Mouse (Mus musculus) liver, embryonic 13.5 days (tissue): ENCODE measurements around the gene Nars2. TPM values are rescaled to one million over a fixed set of nuclear protein-coding genes. Genes with fewer than 3 reads are reported as not detected.

Experiments
- ATAC-seq: fragments of 200-750 bp; cut with Nextera tagmentation; 2 replicates; pipeline ENCODE4 v1.8.0; 2017; ENCODE audit warnings: low read depth, mild to moderate bottlenecking, moderate number of reproducible peaks, moderate library complexity
- DNase-seq: peaks from one replicate; pipeline ENCODE4 v3.0.0; 2022
- H3K27ac ChIP-seq: fragments of 300-500 bp; sonication (generic); 2 replicates; pipeline ENCODE4 v1.5.1; 2015; ENCODE audit warnings: moderate library complexity, mild to moderate bottlenecking, inconsistent platforms
- H3K27me3 ChIP-seq: fragments of 300-500 bp; sonication (generic); 2 replicates; pipeline ENCODE4 v1.6.1; 2015; ENCODE audit warnings: mild to moderate bottlenecking, inconsistent platforms
- H3K36me3 ChIP-seq: fragments of 300-500 bp; sonication (generic); 2 replicates; pipeline ENCODE4 v1.6.1; 2015; ENCODE audit warnings: mild to moderate bottlenecking, inconsistent platforms
- H3K4me1 ChIP-seq: fragments of 300-500 bp; sonication (generic); replicated peaks from 2 replicates; pipeline ENCODE4 v1.6.1; 2015; ENCODE audit warnings: inconsistent platforms
- H3K4me2 ChIP-seq: fragments of 300-500 bp; sonication (generic); 2 replicates; pipeline ENCODE4 v1.6.1; 2015; ENCODE audit warnings: inconsistent platforms, mild to moderate bottlenecking, moderate library complexity
- H3K4me3 ChIP-seq: fragments of 300-500 bp; sonication (generic); replicated peaks from 2 replicates; pipeline ENCODE4 v1.5.1; 2015; ENCODE audit warnings: mild to moderate bottlenecking, inconsistent platforms
- H3K9ac ChIP-seq: fragments of 300-500 bp; sonication (generic); 2 replicates; pipeline ENCODE4 v1.6.1; 2015; ENCODE audit warnings: mild to moderate bottlenecking, inconsistent platforms
- H3K9me3 ChIP-seq: fragments of 300-500 bp; sonication (generic); replicated peaks from 2 replicates; pipeline ENCODE4 v1.6.1; 2016; ENCODE audit warnings: inconsistent platforms
- WGBS: fragments of 180-500 bp; shearing (Covaris S2); methylation state at CpG from one replicate; pipeline ENCODE4 v1.1.7; 2015; ENCODE audit not compliant: insufficient replicate concordance; 5-methylcytosine and 5-hydroxymethylcytosine counted together
- polyA plus RNA-seq: library from polyadenylated mRNA; unstranded; fragments of >200 nt; fragmentation: Nextera tagmentation; extraction: Ambion mirVana; gene quantifications from 2 replicates; pipeline ENCODE4 v1.2.1, GENCODE M21; 2015

The Nars2 gene
- polyA plus RNA-seq, 1 experiment from 2014 or later = 18.9 TPM

GRCm38 (mm10) chr7:97072061-97072460 lies 120.8 kb downstream of the Nars2 start:
- Histone ChIP-seq H3K27me3 (no peaks in the 10 kb centered on the region), H3K9me3 (no peaks in the 10 kb centered on the region), H3K36me3 (no peaks in the 10 kb centered on the region), H3K4me2 (no peak overlapping the region), H3K9ac (no peak overlapping the region), H3K4me1 (peaks cover 18% of the 10 kb centered on the region), H3K4me3 (no peak overlapping the region), H3K27ac (no peak overlapping the region)
- DNase-seq = no peak
- ATAC-seq = no peak
- 58% methylated on average over 5 of the region's 5 CpGs for WGBS

DNA sequence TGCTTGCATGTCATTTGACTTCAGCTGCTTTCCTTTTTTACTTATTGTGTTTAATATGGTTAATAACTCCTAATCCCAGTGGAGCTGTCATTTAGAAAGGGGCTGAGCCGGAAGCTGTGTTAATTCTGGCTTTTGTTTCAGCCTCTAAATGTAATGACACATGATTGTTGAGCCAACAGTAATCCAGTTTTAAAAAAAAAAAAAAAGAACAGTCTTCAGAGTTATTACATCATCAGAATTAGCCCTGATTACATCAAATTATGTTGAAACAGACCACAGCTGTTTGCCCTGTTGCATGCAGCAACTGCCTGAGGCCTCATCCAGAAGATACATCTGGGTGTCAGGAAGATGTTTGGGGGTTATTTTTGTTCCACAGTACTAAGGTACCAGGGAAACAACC lies 123.7 kb downstream of the Nars2 start:
- ATAC-seq = no peak
- Histone ChIP-seq H3K4me2 (no peak overlapping the region), H3K36me3 (no peaks in the 10 kb centered on the region), H3K4me1 (peaks cover 23% of the 10 kb centered on the region), H3K27ac (no peak overlapping the region), H3K27me3 (no peaks in the 10 kb centered on the region), H3K4me3 (no peak overlapping the region), H3K9me3 (no peaks in the 10 kb centered on the region), H3K9ac (no peak overlapping the region)
- 76% methylated on average over 1 of the region's 1 CpGs for WGBS
- no peak for DNase-seq

DNA sequence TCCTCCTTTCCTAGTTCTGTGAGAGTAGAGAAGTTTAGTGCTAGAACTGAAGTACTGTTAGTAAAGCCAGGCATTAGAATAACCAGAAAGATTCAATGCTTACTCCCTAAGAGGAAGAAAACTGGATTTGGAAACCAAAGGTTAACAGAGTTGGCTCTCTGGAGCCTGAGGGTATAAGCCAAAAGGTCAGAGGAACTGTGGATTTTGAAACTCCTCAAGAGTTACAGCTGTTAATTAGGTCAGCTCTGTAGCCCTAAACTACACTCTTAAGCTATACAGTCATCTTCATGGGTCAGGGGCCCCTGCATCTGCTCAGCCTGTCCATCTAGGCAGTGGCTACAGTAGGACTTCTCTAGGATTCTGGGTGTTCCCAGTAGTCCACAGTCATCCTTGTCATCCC lies 125.7 kb downstream of the Nars2 start:
- DNase-seq = no peak
- ATAC-seq = no peak

DNA sequence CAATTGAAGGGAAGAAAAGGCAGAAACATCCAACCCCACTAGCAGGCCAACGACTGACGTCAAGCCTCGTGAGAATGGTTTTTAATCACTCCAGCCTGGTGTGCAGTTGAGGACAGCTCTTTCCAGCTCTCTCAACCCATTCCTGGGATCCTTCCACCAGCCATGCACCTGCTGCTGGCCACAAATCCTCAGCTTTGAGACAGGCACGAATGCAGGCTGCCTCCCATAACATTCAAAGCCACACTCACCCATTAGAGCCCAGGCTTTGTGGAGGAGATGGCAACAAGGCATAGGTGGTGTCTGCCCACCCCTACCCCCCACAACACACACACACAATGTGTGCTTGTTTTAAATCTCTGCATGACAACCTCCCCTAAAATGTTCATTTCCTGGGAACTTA lies 127.4 kb downstream of the Nars2 start:
- Histone ChIP-seq H3K4me3 (no peak overlapping the region), H3K9ac (no peak overlapping the region), H3K27me3 (no peaks in the 10 kb centered on the region), H3K27ac (no peak overlapping the region), H3K36me3 (no peaks in the 10 kb centered on the region), H3K9me3 (no peaks in the 10 kb centered on the region), H3K4me2 (no peak overlapping the region), H3K4me1 (peaks cover 35% of the 10 kb centered on the region)
- no peak for ATAC-seq
- no peak for DNase-seq
- WGBS = 38% methylated on average over 4 of the region's 4 CpGs

More for the DNA sequence above, 125.7 kb downstream of the Nars2 start:
- Histone ChIP-seq H3K9ac (no peak overlapping the region), H3K4me2 (no peak overlapping the region), H3K27ac (no peak overlapping the region), H3K4me3 (no peak overlapping the region), H3K4me1 (peaks cover 22% of the 10 kb centered on the region), H3K27me3 (no peaks in the 10 kb centered on the region), H3K9me3 (no peaks in the 10 kb centered on the region), H3K36me3 (no peaks in the 10 kb centered on the region)

GRCm38 (mm10) chr7:97079145-97079544 lies 127.8 kb downstream of the Nars2 start:
- Histone ChIP-seq H3K4me3 (no peak overlapping the region), H3K27ac (no peak overlapping the region), H3K9me3 (no peaks in the 10 kb centered on the region), H3K36me3 (no peaks in the 10 kb centered on the region), H3K4me1 (peaks cover 40% of the 10 kb centered on the region), H3K27me3 (no peaks in the 10 kb centered on the region), H3K4me2 (no peak overlapping the region), H3K9ac (no peak overlapping the region)
- DNase-seq (no peak), ATAC-seq (no peak)
- WGBS = 11% methylated on average over 6 of the region's 6 CpGs

- WGBS = 70% methylated on average over 4 of the region's 4 CpGs
- Histone ChIP-seq H3K4me2 (no peak overlapping the region), H3K27me3 (no peaks in the 10 kb centered on the region), H3K4me3 (no peak overlapping the region), H3K4me1 (peaks cover 46% of the 10 kb centered on the region), H3K9ac (no peak overlapping the region), H3K36me3 (no peaks in the 10 kb centered on the region), H3K27ac (no peak overlapping the region), H3K9me3 (no peaks in the 10 kb centered on the region)
- no peak for DNase-seq
- ATAC-seq = no peak
These were observed 128.5 kb downstream of the Nars2 start for GRCm38 (mm10) chr7:97079651-97080365.

DNA sequence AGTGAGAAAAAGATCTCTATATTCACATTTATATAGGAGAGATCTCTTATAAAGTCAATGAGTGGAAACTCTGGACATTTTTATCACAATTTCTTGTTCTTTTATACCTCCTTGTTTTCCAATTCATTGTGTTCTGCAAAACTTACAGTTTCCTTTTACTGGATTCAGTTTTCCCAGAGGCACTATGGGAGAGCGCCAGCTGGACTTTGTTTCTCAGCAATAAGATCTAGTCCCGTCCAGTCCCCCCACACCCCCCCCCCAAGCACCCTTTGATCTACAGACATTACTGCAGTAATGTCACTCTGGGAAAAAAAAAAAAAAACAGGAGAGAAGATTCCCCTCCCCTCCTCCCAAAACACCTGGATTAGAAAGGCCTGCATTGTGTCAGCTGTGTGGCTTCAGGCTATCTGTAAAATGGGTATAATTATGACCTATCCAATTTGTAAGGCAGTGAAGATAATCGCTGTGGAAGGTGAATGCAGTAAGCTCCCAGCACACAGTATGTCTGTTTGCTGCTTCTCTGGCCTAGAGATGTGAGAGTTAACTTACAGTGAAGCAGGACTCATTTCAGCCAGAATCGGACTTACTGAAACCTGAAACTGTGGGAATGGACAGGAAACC lies 129.4 kb downstream of the Nars2 start:
- peak overlapping the region; percentile 95 for H3K4me2 ChIP-seq
- H3K9me3 ChIP-seq = no peaks in the 10 kb centered on the region
- DNase-seq = no peak
- ATAC-seq = no peak
- 48% methylated on average over 4 of the region's 4 CpGs for WGBS
- no peaks in the 10 kb centered on the region for H3K36me3 ChIP-seq
- H3K4me1 ChIP-seq = peaks cover 48% of the 10 kb centered on the region
- H3K4me3 ChIP-seq = peak overlapping the region; percentile 92
- peak overlapping the region; percentile 93 for H3K9ac ChIP-seq
- H3K27ac ChIP-seq = peak overlapping the region; percentile 86
- H3K27me3 ChIP-seq = no peaks in the 10 kb centered on the region

DNA sequence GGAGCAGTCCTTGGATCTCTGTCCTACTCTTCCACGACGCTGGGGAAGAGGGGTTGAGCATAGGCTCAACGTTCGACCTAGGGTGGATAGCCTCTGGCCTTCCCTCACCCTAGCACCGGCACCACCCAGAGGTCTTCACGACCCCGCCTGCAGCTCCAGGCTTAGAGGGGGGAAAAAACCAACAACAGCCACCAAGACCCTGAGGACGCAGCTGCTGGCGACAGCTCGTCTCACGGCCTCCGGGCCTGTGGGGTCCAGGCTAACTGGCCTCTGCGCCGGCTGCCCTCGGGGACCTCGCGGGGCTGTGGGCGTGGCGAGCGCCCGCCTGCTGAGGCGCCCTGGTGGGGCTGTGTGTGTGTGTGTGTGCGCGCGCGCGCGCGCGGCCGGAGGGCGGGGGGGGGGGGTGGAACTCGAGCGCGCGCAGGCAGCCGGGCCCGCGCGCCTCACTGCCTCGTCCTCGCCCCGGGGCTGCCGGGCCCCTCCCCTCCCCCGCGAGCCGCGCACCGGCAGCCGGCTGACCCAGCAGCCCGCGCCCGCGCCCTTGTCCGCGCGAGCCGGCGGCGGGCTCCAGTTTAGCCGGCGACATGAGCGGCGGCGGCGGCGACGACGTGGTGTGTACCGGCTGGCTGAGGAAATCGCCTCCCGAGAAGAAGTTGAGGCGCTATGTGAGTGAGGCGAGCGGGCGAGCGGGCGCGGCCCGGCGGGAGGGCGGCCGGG lies 130.1 kb downstream of the Nars2 start, which contains the start of gene Gab2:
Gene Gab2 (plus strand): TSS at position 345 of the 717 bp plus-strand sequence.
- Histone ChIP-seq H3K9ac (peak within 1 kb of the TSS; percentile 93), H3K4me3 (peak within 1 kb of the TSS; percentile 92), H3K27ac (peak within 1 kb of the TSS; percentile 86), H3K9me3 (no peaks in the 10 kb centered on the region), H3K4me1 (peaks cover 48% of the 10 kb centered on the region), H3K36me3 (no peaks in the 10 kb centered on the region), H3K27me3 (no peaks in the 10 kb centered on the region), H3K4me2 (peak within 1 kb of the TSS; percentile 95)
- DNase-seq (peak; percentile 74), ATAC-seq (peak; percentile 88)
- WGBS = under 1% methylated on average over 72 of the region's 83 CpGs

GRCm38 (mm10) chr7:97081959-97082218 lies 130.6 kb downstream of the Nars2 start:
- Histone ChIP-seq H3K9me3 (no peaks in the 10 kb centered on the region), H3K27ac (peak overlapping the region; percentile 86), H3K4me1 (peaks cover 51% of the 10 kb centered on the region), H3K27me3 (no peaks in the 10 kb centered on the region), H3K9ac (peak overlapping the region; percentile 93), H3K4me3 (peak overlapping the region; percentile 92), H3K4me2 (peak overlapping the region; percentile 95), H3K36me3 (no peaks in the 10 kb centered on the region)
- ATAC-seq (no peak; the same call in 1 of the 2 replicates), DNase-seq (no peak)
- under 1% methylated on average over 37 of the region's 38 CpGs for WGBS

GRCm38 (mm10) chr7:97082219-97083101 lies 131.2 kb downstream of the Nars2 start:
- H3K9me3 ChIP-seq = no peaks in the 10 kb centered on the region
- H3K27me3 ChIP-seq = no peaks in the 10 kb centered on the region
- H3K4me3 ChIP-seq = peak overlapping the region; percentile 92
- H3K36me3 ChIP-seq = no peaks in the 10 kb centered on the region
- peak overlapping the region; percentile 95 for H3K4me2 ChIP-seq
- H3K4me1 ChIP-seq = peaks cover 48% of the 10 kb centered on the region
- H3K27ac ChIP-seq = peak overlapping the region; percentile 86
- DNase-seq (peak; percentile 29), ATAC-seq (peak; percentile 11; the same call in 1 of the 2 replicates)
- WGBS = under 1% methylated on average over 35 of the region's 40 CpGs
- peak overlapping the region; percentile 93 for H3K9ac ChIP-seq

DNA sequence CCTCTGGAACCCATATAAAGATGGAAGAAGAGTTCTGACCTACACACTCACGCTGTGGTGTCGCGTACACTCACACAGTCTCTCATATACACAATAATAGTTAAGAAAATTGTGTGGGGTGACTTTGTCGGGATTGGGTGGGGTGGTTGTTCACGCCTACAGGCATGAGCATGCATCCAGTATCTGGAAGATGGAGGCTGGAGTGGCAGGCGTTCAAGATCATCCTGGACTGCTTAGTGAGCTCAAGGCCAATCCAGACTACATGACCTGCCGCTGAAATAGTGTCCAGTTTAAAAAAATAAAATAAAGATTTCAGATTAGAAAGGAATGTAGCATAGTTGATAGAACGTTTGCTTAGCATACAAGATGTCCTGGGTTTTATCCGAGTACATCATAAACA lies 132.3 kb downstream of the Nars2 start:
- Histone ChIP-seq H3K27me3 (no peaks in the 10 kb centered on the region), H3K9ac (no peak overlapping the region), H3K4me1 (peaks cover 48% of the 10 kb centered on the region), H3K4me2 (peak overlapping the region; percentile 95), H3K36me3 (no peaks in the 10 kb centered on the region), H3K4me3 (peak overlapping the region; percentile 92; the same call in 1 of the 2 replicates), H3K27ac (peak overlapping the region; percentile 86), H3K9me3 (no peaks in the 10 kb centered on the region)
- no peak for DNase-seq
- no peak for ATAC-seq
- WGBS = 71% methylated on average over 9 of the region's 9 CpGs
